Mouse (Mus musculus) liver, embryonic 15.5 days (tissue): ENCODE results near the gene Mitd1. TPM values are rescaled to one million over a fixed set of nuclear protein-coding genes. Genes with fewer than 3 reads are reported as not detected.

Experiments
- ATAC-seq: fragments of 200-750 bp; cut with Nextera tagmentation; 2 replicates; pipeline ENCODE4 v1.8.0; 2017; ENCODE audit warnings: moderate number of reproducible peaks, mild to moderate bottlenecking, moderate library complexity; ENCODE audit not compliant: insufficient read depth
- H3K27ac ChIP-seq: fragments of 300-500 bp; sonication (generic); replicated peaks from 2 replicates; pipeline ENCODE4 v1.5.1; 2015; ENCODE audit warnings: mild to moderate bottlenecking, inconsistent platforms
- H3K27me3 ChIP-seq: fragments of 300-500 bp; sonication (generic); 2 replicates; pipeline ENCODE4 v1.6.1; 2015; ENCODE audit warnings: mild to moderate bottlenecking, inconsistent platforms
- H3K36me3 ChIP-seq: fragments of 300-500 bp; sonication (generic); replicated peaks from 2 replicates; pipeline ENCODE4 v1.6.1; 2015; ENCODE audit warnings: moderate library complexity, mild to moderate bottlenecking, inconsistent platforms
- H3K4me1 ChIP-seq: fragments of 300-500 bp; sonication (generic); replicated peaks from 2 replicates; pipeline ENCODE4 v1.6.1; 2015; ENCODE audit warnings: inconsistent platforms
- H3K4me2 ChIP-seq: fragments of 300-500 bp; sonication (generic); 2 replicates; pipeline ENCODE4 v1.6.1; 2015; ENCODE audit warnings: moderate library complexity, mild to moderate bottlenecking, inconsistent platforms
- H3K4me3 ChIP-seq: fragments of 300-500 bp; sonication (generic); replicated peaks from 2 replicates; pipeline ENCODE4 v1.5.1; 2015; ENCODE audit warnings: mild to moderate bottlenecking, inconsistent platforms
- H3K9ac ChIP-seq: fragments of 300-500 bp; sonication (generic); 2 replicates; pipeline ENCODE4 v1.6.1; 2015; ENCODE audit warnings: moderate library complexity, mild to moderate bottlenecking, inconsistent platforms
- H3K9me3 ChIP-seq: fragments of 300-500 bp; sonication (generic); replicated peaks from 2 replicates; pipeline ENCODE4 v1.6.1; 2016; ENCODE audit warnings: inconsistent platforms
- WGBS: fragments of 180-500 bp; shearing (Covaris S2); methylation state at CpG from one replicate; pipeline ENCODE4 v1.1.7; 2015; ENCODE audit warnings: mixed read lengths; ENCODE audit not compliant: insufficient replicate concordance; 5-methylcytosine and 5-hydroxymethylcytosine counted together
- polyA plus RNA-seq: library from polyadenylated mRNA; unstranded; fragments of >200 nt; fragmentation: Nextera tagmentation; extraction: Ambion mirVana; gene quantifications from 2 replicates; pipeline ENCODE4 v1.2.1, GENCODE M21; 2015

Mitd1 gene
- polyA plus RNA-seq, 1 experiment from 2014 or later, result 12.6 TPM

- Histone ChIP-seq H3K27me3 (no peaks in the 10 kb centered on the region), H3K4me3 (no peak overlapping the region), H3K9me3 (no peaks in the 10 kb centered on the region), H3K4me2 (no peak overlapping the region), H3K9ac (no peak overlapping the region), H3K27ac (no peak overlapping the region), H3K36me3 (no peaks in the 10 kb centered on the region), H3K4me1 (peaks cover 49% of the 10 kb centered on the region)
- WGBS, result 48% methylated on average over 10 of the region's 10 CpGs
- ATAC-seq, result no peak
These were observed 22.4 kb downstream of the Mitd1 start for GRCm38 (mm10) chr1:37867684-37868322.

- no peak for ATAC-seq
- WGBS, result 69% methylated on average over 1 of the region's 1 CpGs
- Histone ChIP-seq H3K4me1 (peaks cover 41% of the 10 kb centered on the region), H3K9ac (no peak overlapping the region), H3K27ac (no peak overlapping the region), H3K9me3 (no peaks in the 10 kb centered on the region), H3K4me2 (no peak overlapping the region), H3K36me3 (no peaks in the 10 kb centered on the region), H3K27me3 (no peaks in the 10 kb centered on the region), H3K4me3 (no peak overlapping the region)
These were observed 23.2 kb downstream of the Mitd1 start for GRCm38 (mm10) chr1:37867056-37867455.

- WGBS, result 81% methylated on average over 6 of the region's 6 CpGs
- Histone ChIP-seq H3K4me1 (peaks cover 33% of the 10 kb centered on the region), H3K9me3 (no peaks in the 10 kb centered on the region), H3K4me3 (peak within 1 kb of the TSS; percentile 76), H3K9ac (peak within 1 kb of the TSS; percentile 75), H3K4me2 (peak within 1 kb of the TSS; percentile 99), H3K27me3 (no peaks in the 10 kb centered on the region), H3K36me3 (no peaks in the 10 kb centered on the region), H3K27ac (peak within 1 kb of the TSS; percentile 92)
- no peak for ATAC-seq
These were observed 23.9 kb downstream of the Mitd1 start, which contains the start of gene Tsga10 for GRCm38 (mm10) chr1:37866286-37866685. Gene Tsga10 (minus strand): TSS chr1:37866429.

- H3K9me3 ChIP-seq, result no peaks in the 10 kb centered on the region
- peak overlapping the region; percentile 76 for H3K4me3 ChIP-seq
- H3K4me1 ChIP-seq, result peaks cover 33% of the 10 kb centered on the region
- peak overlapping the region; percentile 92 for H3K27ac ChIP-seq
- H3K9ac ChIP-seq, result peak overlapping the region; percentile 75
- no peak for ATAC-seq
- no peaks in the 10 kb centered on the region for H3K27me3 ChIP-seq
- WGBS, result 9% methylated on average over 23 of the region's 23 CpGs
- H3K4me2 ChIP-seq, result peak overlapping the region; percentile 99
- no peaks in the 10 kb centered on the region for H3K36me3 ChIP-seq
These were observed 24.6 kb downstream of the Mitd1 start for GRCm38 (mm10) chr1:37865401-37866215.

GRCm38 (mm10) chr1:37864511-37865400 is 25.5 kb downstream of the Mitd1 start:
- Histone ChIP-seq H3K4me2 (peak overlapping the region; percentile 99), H3K4me3 (peak overlapping the region; percentile 76), H3K9ac (peak overlapping the region; percentile 75), H3K4me1 (peaks cover 31% of the 10 kb centered on the region), H3K27ac (peak overlapping the region; percentile 92), H3K36me3 (no peaks in the 10 kb centered on the region), H3K27me3 (no peaks in the 10 kb centered on the region), H3K9me3 (no peaks in the 10 kb centered on the region)
- under 1% methylated on average over 90 of the region's 90 CpGs for WGBS
- peak; percentile 97 for ATAC-seq

GRCm38 (mm10) chr1:37850696-37851095 is 39.5 kb downstream of the Mitd1 start:
- WGBS, result 30% methylated on average over 2 of the region's 2 CpGs
- Histone ChIP-seq H3K4me3 (no peak overlapping the region), H3K27ac (no peak overlapping the region), H3K9ac (no peak overlapping the region), H3K36me3 (no peaks in the 10 kb centered on the region), H3K4me1 (no peaks in the 10 kb centered on the region), H3K4me2 (no peak overlapping the region), H3K27me3 (no peaks in the 10 kb centered on the region), H3K9me3 (no peaks in the 10 kb centered on the region)
- ATAC-seq, result no peak

- H3K9ac ChIP-seq, result no peak overlapping the region
These were observed 43.3 kb downstream of the Mitd1 start for GRCm38 (mm10) chr1:37846878-37847277.

GRCm38 (mm10) chr1:37831681-37832080 is 58.5 kb downstream of the Mitd1 start:
- Histone ChIP-seq H3K4me2 (no peak overlapping the region), H3K9ac (no peak overlapping the region), H3K36me3 (no peaks in the 10 kb centered on the region), H3K27me3 (no peaks in the 10 kb centered on the region), H3K4me1 (no peaks in the 10 kb centered on the region), H3K27ac (no peak overlapping the region), H3K4me3 (no peak overlapping the region), H3K9me3 (no peaks in the 10 kb centered on the region)
- no peak for ATAC-seq
- WGBS, result 54% methylated on average over 2 of the region's 2 CpGs

More at GRCm38 (mm10) chr1:37846878-37847277, 43.3 kb downstream of the Mitd1 start:
- Histone ChIP-seq H3K4me2 (no peak overlapping the region), H3K27ac (no peak overlapping the region), H3K9me3 (no peaks in the 10 kb centered on the region), H3K4me3 (no peak overlapping the region), H3K36me3 (no peaks in the 10 kb centered on the region), H3K4me1 (no peaks in the 10 kb centered on the region), H3K27me3 (no peaks in the 10 kb centered on the region)
- no peak for ATAC-seq
- WGBS, result 69% methylated on average over 8 of the region's 8 CpGs

Other genes starting within 250 kb of the Mitd1 start
- gene 2010300C02Rik, start 170.3 kb downstream of the Mitd1 start, polyA plus RNA-seq, result 0.13 and 0.28 TPM in 2 replicates
- 1.2 and 1.3 TPM in 2 replicates for gene Tsga10, start 24.0 kb downstream of the Mitd1 start, polyA plus RNA-seq
- 4.0 and 4.4 TPM in 2 replicates for gene Lipt1, start 18.7 kb downstream of the Mitd1 start, polyA plus RNA-seq
- gene Mrpl30, start 66 bp upstream of the Mitd1 start, polyA plus RNA-seq, result 117 and 139 TPM in 2 replicates
- not detected in 2 replicates for gene Lyg2, start 26.1 kb upstream of the Mitd1 start, polyA plus RNA-seq
- gene Lyg1, start 67.3 kb upstream of the Mitd1 start, polyA plus RNA-seq, result not detected in 2 replicates
- gene Txndc9, start 107.5 kb upstream of the Mitd1 start, polyA plus RNA-seq, result 58.6 and 60.3 TPM in 2 replicates
- 12.7 and 14.2 TPM in 2 replicates for gene Eif5b, start 107.6 kb upstream of the Mitd1 start, polyA plus RNA-seq
- 13.3 and 17.5 TPM in 2 replicates for gene Rev1, start 239.4 kb upstream of the Mitd1 start, polyA plus RNA-seq